Mouse (Mus musculus) midbrain, embryonic 11.5 days (tissue): ENCODE measurements around the gene Rcor3. TPM values are rescaled to one million over a fixed set of nuclear protein-coding genes. Genes with fewer than 3 reads are reported as not detected.

Experiments
- ATAC-seq: fragments of 200-750 bp; cut with Nextera tagmentation; 2 replicates; pipeline ENCODE4 v1.8.0; 2017; ENCODE audit warnings: moderate TSS enrichment, moderate library complexity; ENCODE audit not compliant: low FRiP score
- DNase-seq: peaks from one replicate; pipeline ENCODE4 v3.0.0; 2015; ENCODE audit warnings: low spot score; ENCODE audit errors: missing footprints
- H3K27ac ChIP-seq: fragments of 300-500 bp; sonication (generic); 2 replicates; pipeline ENCODE4 v1.5.1; 2014; ENCODE audit warnings: low read depth, low read length
- H3K27me3 ChIP-seq: fragments of 300-500 bp; sonication (generic); 2 replicates; pipeline ENCODE4 v1.6.1; 2014; ENCODE audit warnings: mild to moderate bottlenecking, low read length, moderate library complexity, mixed read lengths; ENCODE audit not compliant: control insufficient read depth, insufficient read depth
- H3K36me3 ChIP-seq: fragments of 300-500 bp; sonication (generic); 2 replicates; pipeline ENCODE4 v1.6.1; 2014; ENCODE audit warnings: mild to moderate bottlenecking, low read length, moderate library complexity, mixed read lengths; ENCODE audit not compliant: control insufficient read depth, insufficient read depth
- H3K4me1 ChIP-seq: fragments of 300-500 bp; sonication (generic); 2 replicates; pipeline ENCODE4 v1.6.1; 2014; ENCODE audit warnings: low read length; ENCODE audit not compliant: control insufficient read depth, insufficient read depth
- H3K4me2 ChIP-seq: fragments of 300-500 bp; sonication (generic); 2 replicates; pipeline ENCODE4 v1.6.1; 2014; ENCODE audit warnings: mild to moderate bottlenecking, moderate library complexity
- H3K4me3 ChIP-seq: fragments of 300-500 bp; sonication (generic); 2 replicates; pipeline ENCODE4 v1.5.1; 2014; ENCODE audit warnings: low read depth, low read length
- H3K9ac ChIP-seq: fragments of 300-500 bp; sonication (generic); 2 replicates; pipeline ENCODE4 v1.6.1; 2014; ENCODE audit warnings: low read length
- H3K9me3 ChIP-seq: fragments of 300-500 bp; sonication (generic); 2 replicates; pipeline ENCODE4 v1.6.1; 2016; ENCODE audit warnings: low read length; ENCODE audit not compliant: control insufficient read depth
- WGBS: fragments of 180-500 bp; shearing (Covaris S2); extraction: QIAGEN DNeasy Blood & Tissue Kit; methylation state at CpG from one replicate; pipeline ENCODE4 v1.1.7; 2014; 5-methylcytosine and 5-hydroxymethylcytosine counted together
- polyA plus RNA-seq: library from polyadenylated mRNA; unstranded; fragments of >200 nt; fragmentation: Nextera tagmentation; extraction: Ambion mirVana; gene quantifications from 2 replicates; pipeline ENCODE4 v1.2.1, GENCODE M21; 2014

Gene Rcor3
- polyA plus RNA-seq, 1 experiment from 2014 or later: 18.3 TPM

DNA sequence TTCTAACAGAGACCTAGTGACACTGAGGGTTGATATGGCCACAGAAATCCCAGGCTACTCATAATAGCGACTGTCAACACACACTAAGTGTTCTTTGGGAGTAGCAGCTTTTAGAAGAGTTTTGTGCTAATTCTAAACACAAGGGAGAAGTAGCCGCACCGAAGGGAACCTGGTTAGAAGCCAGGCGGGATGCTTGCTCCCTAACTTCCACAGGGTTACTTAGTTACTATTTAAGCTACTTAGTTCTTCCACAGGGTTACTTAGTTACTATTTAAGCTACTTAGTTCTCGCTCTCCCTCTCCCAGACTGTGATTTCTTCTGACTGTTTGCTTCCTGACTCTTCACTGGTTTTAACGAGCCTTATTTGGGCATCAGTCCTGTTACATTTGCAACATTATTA is 34.7 kb downstream of the Rcor3 start:
- Histone ChIP-seq H3K9ac (no peak overlapping the region), H3K27me3 (no peaks in the 10 kb centered on the region), H3K27ac (no peak overlapping the region), H3K4me2 (no peak overlapping the region), H3K4me3 (no peak overlapping the region), H3K36me3 (peaks cover 6% of the 10 kb centered on the region; the same call in 1 of the 2 replicates), H3K9me3 (no peaks in the 10 kb centered on the region), H3K4me1 (no peaks in the 10 kb centered on the region)
- WGBS: 88% methylated on average over 6 of the region's 6 CpGs
- no peak for ATAC-seq
- no peak for DNase-seq

DNA sequence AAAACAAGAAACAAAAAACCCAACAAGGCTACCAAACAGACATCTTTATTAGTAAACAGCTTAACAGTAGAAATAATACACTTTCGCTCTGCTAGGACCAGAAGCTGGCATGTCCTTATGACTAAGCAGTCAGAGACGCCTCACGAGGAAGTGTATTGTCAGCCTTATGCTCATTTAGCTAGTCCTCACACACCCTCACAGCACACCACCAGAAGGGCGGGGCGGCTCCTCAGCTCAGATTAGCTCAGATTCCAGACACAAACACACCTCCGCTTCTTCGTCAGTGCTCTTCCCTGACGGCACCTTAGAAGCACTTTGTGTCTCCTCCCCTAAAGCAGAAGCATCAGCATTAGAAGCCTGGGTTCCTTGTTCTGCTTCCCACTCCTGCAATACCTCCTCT is 36.5 kb downstream of the Rcor3 start:
- ATAC-seq (no peak), DNase-seq (no peak)
- Histone ChIP-seq H3K4me1 (no peaks in the 10 kb centered on the region), H3K27me3 (no peaks in the 10 kb centered on the region), H3K4me2 (no peak overlapping the region), H3K9me3 (no peaks in the 10 kb centered on the region), H3K36me3 (peaks cover 6% of the 10 kb centered on the region; the same call in 1 of the 2 replicates), H3K4me3 (no peak overlapping the region), H3K9ac (no peak overlapping the region), H3K27ac (no peak overlapping the region)
- 86% methylated on average over 8 of the region's 8 CpGs for WGBS

DNA sequence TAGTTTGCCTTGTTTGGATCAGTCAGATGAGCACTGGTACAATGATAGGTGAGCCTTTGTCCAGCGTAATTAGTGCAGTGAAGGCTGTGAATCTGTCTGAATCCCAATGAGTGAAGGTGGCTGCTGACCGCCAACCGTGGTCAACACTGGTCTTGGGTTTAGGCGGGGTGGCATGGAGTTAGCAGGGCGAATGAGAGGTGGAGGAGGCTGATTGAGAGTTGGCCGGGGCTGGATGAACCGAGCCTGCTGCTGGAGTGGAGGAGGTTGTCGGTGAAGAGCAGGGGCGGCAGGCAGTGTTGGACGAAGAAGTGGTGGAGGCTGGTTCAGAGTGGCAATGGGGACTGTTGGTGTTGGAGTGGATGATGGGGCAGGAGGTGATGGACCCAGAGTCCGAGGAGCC is 37.1 kb downstream of the Rcor3 start:
- WGBS: 91% methylated on average over 11 of the region's 11 CpGs
- H3K9me3 ChIP-seq: no peaks in the 10 kb centered on the region
- DNase-seq (no peak), ATAC-seq (no peak)
- peaks cover 6% of the 10 kb centered on the region; the same call in 1 of the 2 replicates for H3K36me3 ChIP-seq
- H3K4me2 ChIP-seq: no peak overlapping the region
- no peak overlapping the region for H3K27ac ChIP-seq
- H3K27me3 ChIP-seq: no peaks in the 10 kb centered on the region
- no peak overlapping the region for H3K4me3 ChIP-seq
- H3K9ac ChIP-seq: no peak overlapping the region
- H3K4me1 ChIP-seq: no peaks in the 10 kb centered on the region

DNA sequence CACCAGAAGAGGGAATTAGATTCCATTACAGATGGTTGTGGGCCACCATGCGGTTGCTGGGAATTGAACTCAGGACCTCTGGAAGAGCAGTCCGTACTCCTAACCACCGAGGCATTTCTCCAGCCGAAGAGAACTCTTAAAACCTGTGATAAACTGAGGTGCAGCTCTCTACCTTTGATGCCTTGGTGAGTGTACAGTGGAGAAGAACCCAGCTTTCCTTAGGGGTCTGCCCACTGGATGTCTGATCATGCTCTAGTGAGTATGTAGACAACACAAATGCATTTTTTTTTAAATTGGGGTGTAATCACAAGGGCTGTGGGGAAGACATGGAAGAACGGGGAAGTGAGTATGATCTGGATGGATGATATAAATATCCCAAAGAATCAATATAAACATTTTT is 42.2 kb downstream of the Rcor3 start:
- Histone ChIP-seq H3K4me2 (no peak overlapping the region), H3K4me3 (no peak overlapping the region), H3K4me1 (peaks cover 3% of the 10 kb centered on the region; the same call in 1 of the 2 replicates), H3K27me3 (peaks cover 13% of the 10 kb centered on the region), H3K9me3 (no peaks in the 10 kb centered on the region), H3K36me3 (peaks cover 2% of the 10 kb centered on the region; the same call in 1 of the 2 replicates), H3K9ac (no peak overlapping the region), H3K27ac (no peak overlapping the region)
- 97% methylated on average over 5 of the region's 5 CpGs for WGBS
- ATAC-seq: no peak
- no peak for DNase-seq

DNA sequence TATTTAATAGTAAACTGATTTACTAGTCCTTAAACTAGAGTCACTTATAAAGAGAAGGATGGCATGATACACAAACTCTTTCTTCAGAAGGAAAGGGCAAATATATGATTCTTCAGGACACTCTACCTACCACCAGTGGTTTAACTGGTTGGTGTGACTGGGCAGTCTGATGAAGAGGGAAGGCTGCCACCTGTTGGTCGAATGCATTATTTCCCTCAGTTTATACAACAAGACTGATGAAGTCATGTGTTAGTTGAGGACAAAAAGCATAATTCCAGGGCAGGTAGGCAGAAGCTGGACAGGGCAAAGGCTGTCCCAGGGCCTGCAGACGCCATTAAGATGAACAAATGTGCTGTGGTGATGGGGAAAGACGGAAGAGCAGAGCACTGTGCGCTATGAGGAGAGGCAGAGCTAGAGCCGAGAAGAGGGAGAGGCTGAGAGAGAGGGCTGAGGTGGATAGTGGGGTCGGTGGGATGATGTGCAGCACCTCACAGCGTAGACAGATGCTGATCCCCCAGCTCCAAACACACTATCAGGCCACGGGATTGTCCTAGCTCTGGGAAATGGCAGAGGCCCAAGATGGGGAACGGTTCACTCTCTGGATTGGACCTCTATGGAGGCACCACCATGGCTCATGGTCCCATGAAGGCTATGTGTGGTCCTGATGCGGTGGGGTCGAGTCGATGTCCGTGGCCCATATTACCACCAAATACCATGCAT is 43.3 kb downstream of the Rcor3 start:
- Histone ChIP-seq H3K4me3 (no peak overlapping the region), H3K9me3 (no peaks in the 10 kb centered on the region), H3K9ac (no peak overlapping the region), H3K27ac (no peak overlapping the region), H3K27me3 (peaks cover 18% of the 10 kb centered on the region), H3K36me3 (no peaks in the 10 kb centered on the region; the same call in 1 of the 2 replicates), H3K4me1 (peaks cover 3% of the 10 kb centered on the region; the same call in 1 of the 2 replicates), H3K4me2 (no peak overlapping the region)
- ATAC-seq: no peak
- WGBS: 61% methylated on average over 13 of the region's 13 CpGs
- DNase-seq: peak; percentile 94

DNA sequence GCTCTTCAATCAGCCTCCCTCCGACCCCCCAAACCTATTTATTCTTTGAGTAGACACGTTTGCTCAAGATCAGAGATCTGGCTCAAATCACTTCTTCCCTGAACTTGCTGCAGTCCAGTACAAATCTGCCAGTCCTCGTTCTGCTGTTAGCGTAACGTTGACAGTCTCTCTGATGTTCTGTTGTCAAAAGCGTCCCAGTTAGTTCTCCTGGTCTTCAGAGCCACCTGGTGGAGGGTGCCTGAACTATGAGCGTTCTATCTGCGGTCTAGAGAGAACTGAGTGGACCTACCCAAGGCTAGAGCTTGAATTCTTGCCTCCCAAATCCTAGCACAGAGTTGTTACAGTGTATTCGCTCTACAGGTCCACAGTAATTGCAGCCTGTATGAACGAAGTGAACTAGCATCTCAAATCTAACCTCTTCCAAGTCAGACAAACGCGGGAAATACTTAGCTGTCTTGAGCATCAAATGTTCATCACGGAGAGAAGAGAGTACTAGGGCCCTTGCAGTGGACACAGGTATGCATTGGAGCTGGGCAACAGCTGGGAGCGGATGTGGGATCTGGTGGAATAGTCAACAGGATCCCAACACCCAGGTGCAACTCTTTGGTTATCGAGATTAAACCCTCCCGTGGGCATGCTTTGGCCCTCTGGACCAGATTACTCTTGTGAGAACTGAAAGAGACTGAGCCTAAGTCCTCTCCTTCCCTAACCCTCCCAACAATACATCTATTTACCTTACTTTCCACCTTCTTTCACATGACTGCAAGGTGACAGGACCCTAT is 44.8 kb downstream of the Rcor3 start:
- no peaks in the 10 kb centered on the region for H3K9me3 ChIP-seq
- peaks cover 18% of the 10 kb centered on the region for H3K27me3 ChIP-seq
- ATAC-seq: peak; percentile 86
- no peak overlapping the region for H3K9ac ChIP-seq
- peak; percentile 98 for DNase-seq
- WGBS: 31% methylated on average over 16 of the region's 16 CpGs
- peaks cover 3% of the 10 kb centered on the region; the same call in 1 of the 2 replicates for H3K4me1 ChIP-seq
- H3K36me3 ChIP-seq: no peaks in the 10 kb centered on the region
- no peak overlapping the region for H3K27ac ChIP-seq
- H3K4me2 ChIP-seq: peak overlapping the region; percentile 57
- peak overlapping the region; percentile 39 for H3K4me3 ChIP-seq

DNA sequence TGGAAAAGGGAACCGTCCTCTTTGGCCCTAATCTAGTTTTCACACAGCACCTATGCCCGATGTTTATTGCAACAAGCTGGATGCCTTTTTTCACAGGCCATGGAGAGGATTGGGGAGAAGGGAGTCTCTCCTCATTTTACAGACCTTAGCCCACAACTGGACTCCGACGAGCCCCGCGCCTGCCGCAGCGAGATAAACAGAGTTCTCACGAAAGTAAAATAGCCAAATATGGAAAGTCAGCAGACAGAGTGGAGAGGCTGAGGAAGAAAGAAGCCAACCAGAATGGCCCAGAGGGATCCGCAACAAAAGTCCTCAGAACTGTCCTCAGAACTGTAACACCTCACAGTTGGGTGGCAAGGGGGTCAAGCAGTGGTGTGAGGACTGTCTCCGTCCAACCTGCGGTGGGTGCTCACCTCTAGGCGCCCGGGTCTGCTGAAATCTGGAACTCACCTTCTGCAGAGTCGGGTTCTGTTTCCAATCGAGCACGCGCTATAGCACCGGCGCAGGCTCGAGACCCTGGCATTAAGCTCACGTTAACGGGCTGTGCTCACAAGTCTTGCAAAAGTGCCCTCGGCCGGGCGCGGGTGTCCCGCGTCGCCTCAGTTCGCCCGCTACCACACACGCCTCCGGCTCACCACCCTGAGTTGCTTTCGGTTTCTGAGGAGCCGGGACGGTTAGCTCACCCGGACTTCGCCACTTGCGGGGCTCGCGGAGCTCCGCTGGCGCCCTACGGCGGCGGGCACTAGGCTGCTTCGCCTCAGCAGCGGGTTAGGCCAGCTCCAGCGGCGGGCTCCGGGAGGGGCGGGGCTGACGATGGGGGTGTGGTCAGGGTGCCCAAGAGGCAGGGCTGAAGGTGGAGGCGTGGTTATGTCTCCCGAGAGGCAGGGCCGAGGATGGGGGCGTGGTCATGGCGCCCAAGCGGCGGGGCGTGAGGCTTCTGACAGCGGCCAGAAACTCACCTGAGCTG is 45.8 kb downstream of the Rcor3 start, which contains the start of gene Traf5:
Traf5 (minus strand) TSS at position 754 of the 967 bp plus-strand sequence.
- H3K9me3 ChIP-seq: no peaks in the 10 kb centered on the region
- ATAC-seq: peak; percentile 98
- no peaks in the 10 kb centered on the region for H3K36me3 ChIP-seq
- DNase-seq: peak; percentile 99
- H3K4me2 ChIP-seq: peak within 1 kb of the TSS; percentile 57
- no peak within 1 kb of the TSS for H3K27ac ChIP-seq
- H3K27me3 ChIP-seq: peaks cover 18% of the 10 kb centered on the region
- H3K4me3 ChIP-seq: peak within 1 kb of the TSS; percentile 39
- H3K4me1 ChIP-seq: peaks cover 3% of the 10 kb centered on the region; the same call in 1 of the 2 replicates
- H3K9ac ChIP-seq: peak within 1 kb of the TSS; percentile 56
- WGBS: 3% methylated on average over 63 of the region's 63 CpGs

DNA sequence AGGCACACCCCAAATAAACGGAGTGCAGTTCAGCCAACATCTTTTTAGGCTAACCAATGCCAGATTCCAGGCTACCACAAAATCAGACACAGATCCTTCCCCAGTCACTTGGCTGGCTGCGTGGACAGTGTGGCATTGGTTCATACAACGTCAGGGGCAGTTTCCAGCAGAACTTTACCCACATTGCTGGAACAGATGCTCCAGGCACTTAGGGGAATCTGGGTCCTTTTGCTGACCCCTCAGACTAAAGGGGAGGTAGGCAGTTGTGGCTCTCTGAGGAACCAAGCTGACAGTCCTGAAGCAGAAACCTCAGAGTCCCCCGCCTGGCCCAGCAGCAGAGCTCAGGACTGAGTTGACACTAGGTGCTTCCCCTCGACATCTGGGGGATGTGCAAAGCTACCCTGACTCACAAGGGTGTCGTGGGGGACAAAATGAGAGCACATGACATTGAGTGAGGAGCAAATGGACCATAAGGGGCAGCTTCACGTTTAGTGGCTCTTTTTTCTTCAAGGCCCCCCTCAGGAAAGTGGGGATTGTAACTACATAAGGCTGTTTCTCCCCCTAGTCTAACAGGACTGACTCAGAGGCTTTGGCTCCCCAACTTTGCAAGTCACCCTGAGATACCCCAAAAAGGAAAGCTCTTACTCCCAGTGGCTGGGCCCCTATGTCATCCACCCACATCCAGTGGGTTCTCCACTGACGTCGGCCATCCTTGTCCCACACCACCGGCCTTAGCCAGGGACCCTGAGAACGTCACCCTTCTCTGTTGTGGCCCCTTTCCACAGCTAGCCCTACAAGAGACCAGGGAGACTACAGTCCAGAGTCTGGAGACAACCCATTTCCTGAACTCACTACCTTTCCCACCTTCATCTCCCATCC is 46.9 kb downstream of the Rcor3 start:
- peaks cover 3% of the 10 kb centered on the region; the same call in 1 of the 2 replicates for H3K4me1 ChIP-seq
- H3K9me3 ChIP-seq: no peaks in the 10 kb centered on the region
- no peak for DNase-seq
- no peak overlapping the region for H3K4me3 ChIP-seq
- peak overlapping the region; percentile 57; the same call in 1 of the 2 replicates for H3K4me2 ChIP-seq
- no peak overlapping the region for H3K9ac ChIP-seq
- 74% methylated on average over 11 of the region's 11 CpGs for WGBS
- ATAC-seq: no peak
- no peak overlapping the region for H3K27ac ChIP-seq
- peaks cover 18% of the 10 kb centered on the region for H3K27me3 ChIP-seq
- H3K36me3 ChIP-seq: no peaks in the 10 kb centered on the region
